Mouse (Mus musculus): ENCODE measurements at regions not wholly inside any gene's neighbourhood (a gene's known extent, or its start where the extent isn't known, plus 50 kb on each side); places are given as distances from the start of the nearest gene placed in this dataset.
"Not testable (repeated sequence)": the region's sequence is repeated elsewhere in the genome, so short reads cannot be mapped to it uniquely, and the experiment has no call there.

GRCm38 (mm10) chr15:5658796-5659195, 414.8 kb upstream of the Ptger4 start:
- DNase-seq: no peak

- DNase-seq: no peak
Observed at GRCm38 (mm10) chr15:5660819-5661218, 416.8 kb upstream of the Ptger4 start.

GRCm38 (mm10) chr15:5671781-5672180, 427.8 kb upstream of the Ptger4 start:
- DNase-seq: no peak

- DNase-seq: no peak
Observed at GRCm38 (mm10) chr15:5676704-5677103, 432.7 kb upstream of the Ptger4 start.

- DNase-seq: no peak
Observed at GRCm38 (mm10) chr15:5693810-5694209, 449.8 kb upstream of the Ptger4 start.

- no peak for DNase-seq
Observed at GRCm38 (mm10) chr15:5695015-5695414, 451.0 kb upstream of the Ptger4 start.

- DNase-seq: no peak
Observed at GRCm38 (mm10) chr15:5708454-5708853, 464.5 kb upstream of the Ptger4 start.

- no peak for DNase-seq
Observed at GRCm38 (mm10) chr15:5740658-5741057, 496.7 kb upstream of the Ptger4 start.

GRCm38 (mm10) chr15:5743893-5744292, 499.9 kb upstream of the Ptger4 start:
- DNase-seq: no peak

- DNase-seq: no peak
Observed at GRCm38 (mm10) chr15:5758690-5759089, 514.7 kb upstream of the Ptger4 start.

- DNase-seq: no peak
Observed at GRCm38 (mm10) chr15:5762216-5762615, 518.2 kb upstream of the Ptger4 start.

GRCm38 (mm10) chr15:5777074-5777473, 522.5 kb upstream of the Dab2 start:
- no peak for DNase-seq

GRCm38 (mm10) chr15:5799917-5800316, 499.7 kb upstream of the Dab2 start:
- DNase-seq: no peak

GRCm38 (mm10) chr15:5811154-5811732, 488.3 kb upstream of the Dab2 start:
- no peak for DNase-seq

GRCm38 (mm10) chr15:5811958-5812357, 487.6 kb upstream of the Dab2 start:
- no peak for DNase-seq

GRCm38 (mm10) chr15:5817901-5818576, 481.5 kb upstream of the Dab2 start:
- DNase-seq: no peak

GRCm38 (mm10) chr15:5839963-5840362, 459.6 kb upstream of the Dab2 start:
- DNase-seq: no peak

- DNase-seq: not testable (repeated sequence)
Observed at GRCm38 (mm10) chr15:5841369-5842149, 458.0 kb upstream of the Dab2 start.

GRCm38 (mm10) chr15:5846571-5846970, 453.0 kb upstream of the Dab2 start:
- DNase-seq: no peak

- no peak for DNase-seq
Observed at GRCm38 (mm10) chr15:5847413-5848100, 452.0 kb upstream of the Dab2 start.

GRCm38 (mm10) chr15:5852523-5852922, 447.1 kb upstream of the Dab2 start:
- DNase-seq: no peak

- no peak for DNase-seq
Observed at GRCm38 (mm10) chr15:5869289-5869688, 430.3 kb upstream of the Dab2 start.

GRCm38 (mm10) chr15:5869866-5870265, 429.7 kb upstream of the Dab2 start:
- no peak for DNase-seq
